Mouse (Mus musculus) intestine, embryonic 15.5 days (tissue): Measurements from ENCODE around the gene Ubox5. TPM values are rescaled to one million over a fixed set of nuclear protein-coding genes. Genes with fewer than 3 reads are reported as not detected.
"Not testable (repeated sequence)": the region's sequence is repeated elsewhere in the genome, so short reads cannot be mapped to it uniquely, and the experiment has no call there.

Experiments
- ATAC-seq: fragments of 200-750 bp; cut with Nextera tagmentation; 2 replicates; pipeline ENCODE4 v1.8.0; 2017; ENCODE audit warnings: moderate TSS enrichment, moderate library complexity
- H3K27ac ChIP-seq: fragments of 300-500 bp; sonication (generic); 2 replicates; pipeline ENCODE4 v1.5.1; 2015; ENCODE audit warnings: mild to moderate bottlenecking, inconsistent platforms
- H3K27me3 ChIP-seq: fragments of 300-500 bp; sonication (generic); replicated peaks from 2 replicates; pipeline ENCODE4 v1.6.1; 2015; ENCODE audit warnings: inconsistent platforms
- H3K36me3 ChIP-seq: fragments of 300-500 bp; sonication (generic); 2 replicates; pipeline ENCODE4 v1.6.1; 2015; ENCODE audit warnings: inconsistent platforms
- H3K4me1 ChIP-seq: fragments of 300-500 bp; sonication (generic); replicated peaks from 2 replicates; pipeline ENCODE4 v1.6.1; 2015; ENCODE audit warnings: inconsistent platforms
- H3K4me2 ChIP-seq: fragments of 300-500 bp; sonication (generic); replicated peaks from 2 replicates; pipeline ENCODE4 v1.6.1; 2015; ENCODE audit warnings: mild to moderate bottlenecking, inconsistent platforms
- H3K4me3 ChIP-seq: fragments of 300-500 bp; sonication (generic); replicated peaks from 2 replicates; pipeline ENCODE4 v1.5.1; 2015; ENCODE audit warnings: inconsistent platforms
- H3K9ac ChIP-seq: fragments of 300-500 bp; sonication (generic); 2 replicates; pipeline ENCODE4 v1.6.1; 2015; ENCODE audit warnings: inconsistent platforms
- H3K9me3 ChIP-seq: fragments of 300-500 bp; sonication (generic); 2 replicates; pipeline ENCODE4 v1.6.1; 2016; ENCODE audit warnings: inconsistent platforms
- WGBS: fragments of 180-500 bp; shearing (Covaris S2); methylation state at CpG from one replicate; pipeline ENCODE4 v1.1.7; 2015; 5-methylcytosine and 5-hydroxymethylcytosine counted together
- polyA plus RNA-seq: library from polyadenylated mRNA; unstranded; fragments of >200 nt; fragmentation: Nextera tagmentation; extraction: Ambion mirVana; gene quantifications from 2 replicates; pipeline ENCODE4 v1.2.1, GENCODE M21; 2015

Ubox5 gene
- polyA plus RNA-seq, 1 experiment from 2014 or later: 12.0 TPM

GRCm38 (mm10) chr2:130589157-130589556, 40.7 kb downstream of the Ubox5 start:
- no peaks in the 10 kb centered on the region for H3K27me3 ChIP-seq
- no peak for ATAC-seq
- no peaks in the 10 kb centered on the region for H3K4me1 ChIP-seq
- H3K27ac ChIP-seq: no peak overlapping the region
- no peaks in the 10 kb centered on the region for H3K36me3 ChIP-seq
- H3K9ac ChIP-seq: no peak overlapping the region
- H3K4me3 ChIP-seq: no peak overlapping the region
- H3K4me2 ChIP-seq: no peak overlapping the region
- no peaks in the 10 kb centered on the region for H3K9me3 ChIP-seq
- WGBS: 76% methylated on average over 4 of the region's 4 CpGs

- WGBS: 79% methylated on average over 2 of the region's 2 CpGs
- Histone ChIP-seq H3K9me3 (no peaks in the 10 kb centered on the region), H3K27me3 (0 out of 2 replicates have a peak, but pooled peaks cover 5% of the 10 kb centered on the region), H3K4me2 (no peak overlapping the region), H3K9ac (no peak overlapping the region), H3K27ac (no peak overlapping the region), H3K4me1 (no peaks in the 10 kb centered on the region), H3K4me3 (no peak overlapping the region), H3K36me3 (no peaks in the 10 kb centered on the region)
- no peak for ATAC-seq
Measured at GRCm38 (mm10) chr2:130588373-130588772, 41.5 kb downstream of the Ubox5 start.

- Histone ChIP-seq H3K36me3 (no peaks in the 10 kb centered on the region), H3K4me2 (no peak overlapping the region), H3K27ac (no peak overlapping the region), H3K27me3 (peaks cover 22% of the 10 kb centered on the region), H3K9ac (no peak overlapping the region), H3K4me3 (no peak overlapping the region), H3K4me1 (peaks cover 2% of the 10 kb centered on the region; the same call in 1 of the 2 replicates), H3K9me3 (no peaks in the 10 kb centered on the region)
- ATAC-seq: no peak
- WGBS: 82% methylated on average over 6 of the region's 6 CpGs
Measured at GRCm38 (mm10) chr2:130586016-130586415, 43.8 kb downstream of the Ubox5 start.

DNA sequence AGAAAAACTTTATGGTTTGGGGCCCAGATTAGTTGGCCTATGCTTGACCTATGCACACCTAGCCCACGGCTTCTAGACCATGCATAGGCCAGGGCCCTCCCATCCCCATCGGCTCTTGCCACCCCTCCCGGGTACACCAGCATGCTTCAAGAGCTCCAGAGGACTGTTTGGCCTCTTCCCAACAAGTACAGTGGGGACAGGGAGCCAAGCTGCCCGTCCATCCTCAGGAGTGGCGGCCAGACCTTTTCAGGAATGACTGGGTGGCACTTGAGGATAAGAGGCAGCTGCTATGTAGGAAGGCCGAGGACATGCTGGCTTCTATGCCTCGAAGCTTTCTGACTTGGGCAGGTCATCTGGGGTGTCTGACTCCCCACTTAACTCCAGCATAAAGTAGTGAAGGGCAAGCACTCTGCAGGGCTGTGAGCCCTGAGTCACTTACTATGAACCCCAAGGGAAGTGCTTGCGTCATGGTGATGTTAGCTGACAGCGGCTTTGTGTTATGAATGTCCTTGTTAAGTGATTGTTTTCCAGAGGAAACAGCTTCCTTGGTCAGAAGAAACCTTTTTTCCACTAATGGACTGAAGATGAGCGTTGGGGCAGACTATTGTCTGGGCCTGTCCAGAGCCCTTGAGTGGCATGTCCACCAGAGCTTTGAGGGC, 45.8 kb downstream of the Ubox5 start:
- Histone ChIP-seq H3K27ac (no peak overlapping the region), H3K4me3 (no peak overlapping the region), H3K36me3 (no peaks in the 10 kb centered on the region), H3K27me3 (peaks cover 42% of the 10 kb centered on the region), H3K4me2 (no peak overlapping the region), H3K9ac (no peak overlapping the region), H3K4me1 (peaks cover 17% of the 10 kb centered on the region), H3K9me3 (no peaks in the 10 kb centered on the region)
- no peak for ATAC-seq
- WGBS: 82% methylated on average over 10 of the region's 10 CpGs

GRCm38 (mm10) chr2:130582552-130582951, 47.3 kb downstream of the Ubox5 start, which contains the start of gene Avp:
Gene Avp, minus strand, starts transcription at chr2:130582554.
- no peak within 1 kb of the TSS for H3K4me2 ChIP-seq
- H3K4me1 ChIP-seq: peaks cover 18% of the 10 kb centered on the region
- no peak for ATAC-seq
- no peaks in the 10 kb centered on the region for H3K9me3 ChIP-seq
- no peak within 1 kb of the TSS for H3K27ac ChIP-seq
- H3K9ac ChIP-seq: no peak within 1 kb of the TSS
- H3K4me3 ChIP-seq: no peak within 1 kb of the TSS
- H3K36me3 ChIP-seq: no peaks in the 10 kb centered on the region
- H3K27me3 ChIP-seq: peaks cover 56% of the 10 kb centered on the region
- 38% methylated on average over 10 of the region's 10 CpGs for WGBS

- H3K9ac ChIP-seq: no peak overlapping the region
Measured at GRCm38 (mm10) chr2:130581201-130581600, 48.6 kb downstream of the Ubox5 start.

DNA sequence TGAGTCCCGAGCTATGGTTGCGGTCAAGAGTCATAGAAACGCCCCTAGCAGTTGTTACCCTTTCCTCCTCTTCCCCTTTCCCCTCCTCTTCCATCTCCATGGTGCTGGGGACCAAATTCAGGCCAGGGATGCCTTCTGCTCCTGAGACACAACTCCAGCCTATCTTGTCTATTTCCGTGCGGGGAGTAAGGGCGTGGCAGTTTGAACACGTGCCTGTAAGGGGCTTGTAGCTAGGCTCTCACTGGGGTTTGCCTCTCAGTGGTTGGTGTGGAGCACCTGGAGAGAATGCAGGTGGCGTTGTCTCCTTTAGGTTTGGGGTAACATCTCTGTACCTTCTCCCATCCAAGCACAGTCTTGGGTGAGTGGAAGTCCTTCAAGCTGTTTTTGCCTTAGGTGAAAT, 50.0 kb downstream of the Ubox5 start:
- Histone ChIP-seq H3K4me2 (no peak overlapping the region), H3K4me3 (no peak overlapping the region), H3K27me3 (peaks cover 81% of the 10 kb centered on the region), H3K36me3 (no peaks in the 10 kb centered on the region), H3K9ac (no peak overlapping the region), H3K27ac (no peak overlapping the region), H3K4me1 (peaks cover 23% of the 10 kb centered on the region), H3K9me3 (no peaks in the 10 kb centered on the region)
- ATAC-seq: no peak
- WGBS: 3% methylated on average over 8 of the region's 8 CpGs

More at GRCm38 (mm10) chr2:130581201-130581600, 48.6 kb downstream of the Ubox5 start:
- 3% methylated on average over 16 of the region's 16 CpGs for WGBS
- Histone ChIP-seq H3K27me3 (peaks cover 68% of the 10 kb centered on the region), H3K9me3 (no peaks in the 10 kb centered on the region), H3K4me1 (peaks cover 23% of the 10 kb centered on the region), H3K27ac (no peak overlapping the region), H3K36me3 (no peaks in the 10 kb centered on the region), H3K4me3 (peak overlapping the region; percentile 32), H3K4me2 (peak overlapping the region; percentile 71)
- no peak for ATAC-seq

DNA sequence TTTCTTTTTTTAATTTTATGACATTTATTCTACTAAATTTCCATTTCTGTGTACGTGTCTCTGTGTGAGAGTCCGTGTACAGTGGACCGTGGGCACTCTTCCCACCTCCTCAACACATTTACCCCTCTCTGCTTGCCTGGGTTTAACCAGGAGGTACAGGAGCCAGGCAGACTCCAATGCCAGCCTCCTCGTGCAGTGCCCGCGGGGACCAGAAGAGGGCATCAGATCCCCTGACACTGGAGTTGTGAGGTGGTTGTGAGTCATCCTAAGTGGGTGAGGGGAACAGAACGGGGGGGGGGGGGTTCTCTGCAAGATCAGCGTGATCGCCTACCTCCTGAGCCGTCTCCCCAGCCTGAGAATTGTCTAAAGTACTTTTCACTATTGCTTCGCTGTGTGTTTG, 51.7 kb downstream of the Ubox5 start:
- no peak overlapping the region for H3K27ac ChIP-seq
- no peak overlapping the region for H3K4me3 ChIP-seq
- WGBS: 11% methylated on average over 11 of the region's 11 CpGs
- peaks cover 23% of the 10 kb centered on the region for H3K4me1 ChIP-seq
- no peaks in the 10 kb centered on the region for H3K36me3 ChIP-seq
- H3K27me3 ChIP-seq: peaks cover 77% of the 10 kb centered on the region
- 0 out of 2 replicates have a peak, but pooled peaks have one; percentile 14 for ATAC-seq
- H3K9ac ChIP-seq: no peak overlapping the region
- H3K9me3 ChIP-seq: no peaks in the 10 kb centered on the region
- H3K4me2 ChIP-seq: no peak overlapping the region

- Histone ChIP-seq H3K9ac (no peak overlapping the region), H3K9me3 (no peaks in the 10 kb centered on the region), H3K4me2 (peak overlapping the region; percentile 64), H3K4me1 (peaks cover 23% of the 10 kb centered on the region), H3K27ac (no peak overlapping the region), H3K4me3 (no peak overlapping the region), H3K36me3 (no peaks in the 10 kb centered on the region), H3K27me3 (peaks cover 75% of the 10 kb centered on the region)
- ATAC-seq: peak; percentile 73
- WGBS: 6% methylated on average over 12 of the region's 12 CpGs
Measured at GRCm38 (mm10) chr2:130577632-130578031, 52.2 kb downstream of the Ubox5 start.

- no peak overlapping the region for H3K27ac ChIP-seq
- H3K36me3 ChIP-seq: no peaks in the 10 kb centered on the region
- peaks cover 69% of the 10 kb centered on the region for H3K27me3 ChIP-seq
- H3K4me2 ChIP-seq: peak overlapping the region; percentile 64
- no peak overlapping the region for H3K9ac ChIP-seq
- H3K4me1 ChIP-seq: peaks cover 23% of the 10 kb centered on the region
- ATAC-seq: 0 out of 2 replicates have a peak, but pooled peaks have one; percentile 16
- H3K9me3 ChIP-seq: no peaks in the 10 kb centered on the region
- peak overlapping the region; percentile 32 for H3K4me3 ChIP-seq
- WGBS: 9% methylated on average over 9 of the region's 9 CpGs
Measured at GRCm38 (mm10) chr2:130577021-130577420, 52.8 kb downstream of the Ubox5 start.

DNA sequence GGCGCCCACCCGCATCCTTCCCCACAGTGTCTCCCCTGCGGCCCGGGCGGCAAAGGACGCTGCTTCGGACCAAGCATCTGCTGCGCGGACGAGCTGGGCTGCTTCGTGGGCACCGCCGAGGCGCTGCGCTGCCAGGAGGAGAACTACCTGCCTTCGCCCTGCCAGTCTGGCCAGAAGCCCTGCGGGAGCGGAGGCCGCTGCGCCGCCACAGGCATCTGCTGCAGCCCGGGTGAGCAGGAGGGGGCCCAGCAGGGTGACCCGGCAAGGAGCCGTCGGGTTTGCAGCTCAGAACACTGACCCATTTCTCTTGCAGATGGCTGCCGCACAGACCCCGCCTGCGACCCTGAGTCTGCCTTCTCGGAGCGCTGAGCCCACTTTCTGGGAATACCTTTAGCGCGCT, 53.3 kb downstream of the Ubox5 start:
- WGBS: 4% methylated on average over 32 of the region's 32 CpGs
- peak overlapping the region; percentile 64 for H3K4me2 ChIP-seq
- not testable (repeated sequence) for H3K36me3 ChIP-seq, H3K9me3 ChIP-seq, ATAC-seq, H3K27ac ChIP-seq
- H3K27me3 ChIP-seq: peaks cover 64% of the 10 kb centered on the region
- H3K9ac ChIP-seq: peak overlapping the region; percentile 32
- H3K4me1 ChIP-seq: peaks cover 23% of the 10 kb centered on the region
- H3K4me3 ChIP-seq: peak overlapping the region; percentile 32

GRCm38 (mm10) chr2:130575873-130576272, 54.0 kb downstream of the Ubox5 start, which contains the start of gene Oxt:
Gene Oxt, plus strand, starts transcription at chr2:130576173.
- H3K4me2 ChIP-seq: peak within 1 kb of the TSS; percentile 64
- H3K27me3 ChIP-seq: peaks cover 58% of the 10 kb centered on the region
- H3K4me1 ChIP-seq: peaks cover 19% of the 10 kb centered on the region
- ATAC-seq: no peak
- no peak within 1 kb of the TSS for H3K27ac ChIP-seq
- H3K9ac ChIP-seq: peak within 1 kb of the TSS; percentile 32
- 55% methylated on average over 9 of the region's 9 CpGs for WGBS
- H3K9me3 ChIP-seq: no peaks in the 10 kb centered on the region
- H3K36me3 ChIP-seq: no peaks in the 10 kb centered on the region
- H3K4me3 ChIP-seq: peak within 1 kb of the TSS; percentile 32

GRCm38 (mm10) chr2:130574960-130575359, 54.9 kb downstream of the Ubox5 start:
- peaks cover 10% of the 10 kb centered on the region for H3K4me1 ChIP-seq
- H3K9me3 ChIP-seq: no peaks in the 10 kb centered on the region
- H3K9ac ChIP-seq: no peak overlapping the region
- H3K36me3 ChIP-seq: no peaks in the 10 kb centered on the region
- 82% methylated on average over 5 of the region's 5 CpGs for WGBS
- no peak overlapping the region for H3K4me3 ChIP-seq
- no peak for ATAC-seq
- no peak overlapping the region for H3K27ac ChIP-seq
- H3K27me3 ChIP-seq: peaks cover 48% of the 10 kb centered on the region
- no peak overlapping the region for H3K4me2 ChIP-seq
